Mouse (Mus musculus) adrenal gland, adult 8-10 months (tissue): Measurements from ENCODE around the gene Sema6b. TPM values are rescaled to one million over a fixed set of nuclear protein-coding genes. Genes with fewer than 3 reads are reported as not detected.
A peak's percentile ranks its signal among the peaks of the same experiment; 100 is the strongest.
"Not testable (repeated sequence)": the region's sequence is repeated elsewhere in the genome, so short reads cannot be mapped to it uniquely, and the experiment has no call there.

Source experiments
- DNase-seq: peaks from one replicate; pipeline ENCODE4 v3.0.0; 2022
- total RNA-seq, 4 experiments: library from RNA; stranded (reverse); gene quantifications; 2 replicates each; pipeline ENCODE4 v1.2.4; 2022

Sema6b gene
- total RNA-seq, 4 experiments from 2014 or later, result 6.6 to 12.7 (median 10.9) TPM

DNA sequence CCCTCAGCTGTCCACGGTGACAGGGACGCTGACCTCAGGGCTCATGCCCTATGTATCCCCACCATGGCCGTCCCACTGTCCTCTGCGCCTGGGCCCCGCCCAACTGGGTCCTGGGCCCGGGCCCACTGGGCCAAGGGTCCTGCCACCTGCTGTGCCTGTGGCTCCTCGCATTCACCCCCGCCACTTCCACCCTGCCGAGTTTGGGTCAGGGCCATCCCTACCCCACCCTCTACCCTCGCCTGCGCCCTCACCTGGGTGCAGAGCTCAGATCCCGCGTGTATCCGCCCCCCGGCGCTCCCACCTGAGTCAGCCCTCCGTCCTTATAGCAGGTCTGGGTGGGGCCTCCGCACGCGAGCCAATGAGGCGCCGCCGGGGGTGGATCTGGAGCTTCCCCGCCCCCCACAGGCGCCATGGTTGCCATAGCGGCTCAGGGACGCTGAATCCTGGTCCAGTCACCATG lies 22.9 kb downstream of the Sema6b start, which contains the start of gene Plin5:
Gene Plin5, minus strand, starts transcription at position 346 of the 460 bp plus-strand sequence.
- DNase-seq, result peak; percentile 74

GRCm38 (mm10) chr17:56116193-56116592 lies 23.9 kb downstream of the Sema6b start:
- no peak for DNase-seq

DNA sequence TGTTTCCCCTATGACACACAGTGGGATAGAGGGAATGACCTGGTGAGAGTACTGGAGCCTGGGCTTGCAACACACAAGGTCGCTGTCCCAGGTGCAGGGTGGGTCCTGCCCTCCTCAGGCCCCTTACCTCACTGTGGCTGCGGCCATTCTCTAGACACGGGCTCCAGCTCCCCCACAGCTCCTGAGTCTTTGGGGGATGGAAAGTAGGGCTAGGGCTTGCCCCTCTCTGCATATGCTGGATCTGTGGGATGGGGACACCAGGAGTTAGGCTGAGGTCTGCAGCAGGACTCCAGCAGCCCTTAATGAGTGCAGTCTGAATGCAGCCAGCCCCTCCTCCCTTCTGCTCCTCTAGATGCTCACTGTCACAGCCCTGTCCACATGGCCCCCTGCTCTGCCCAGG lies 27.4 kb downstream of the Sema6b start:
- no peak for DNase-seq

- no peak for DNase-seq
Measured at GRCm38 (mm10) chr17:56111864-56112263, 28.3 kb downstream of the Sema6b start.

GRCm38 (mm10) chr17:56111021-56111420 lies 29.1 kb downstream of the Sema6b start:
- DNase-seq, result no peak

- no peak for DNase-seq
Measured at GRCm38 (mm10) chr17:56110571-56110970, 29.6 kb downstream of the Sema6b start.

DNA sequence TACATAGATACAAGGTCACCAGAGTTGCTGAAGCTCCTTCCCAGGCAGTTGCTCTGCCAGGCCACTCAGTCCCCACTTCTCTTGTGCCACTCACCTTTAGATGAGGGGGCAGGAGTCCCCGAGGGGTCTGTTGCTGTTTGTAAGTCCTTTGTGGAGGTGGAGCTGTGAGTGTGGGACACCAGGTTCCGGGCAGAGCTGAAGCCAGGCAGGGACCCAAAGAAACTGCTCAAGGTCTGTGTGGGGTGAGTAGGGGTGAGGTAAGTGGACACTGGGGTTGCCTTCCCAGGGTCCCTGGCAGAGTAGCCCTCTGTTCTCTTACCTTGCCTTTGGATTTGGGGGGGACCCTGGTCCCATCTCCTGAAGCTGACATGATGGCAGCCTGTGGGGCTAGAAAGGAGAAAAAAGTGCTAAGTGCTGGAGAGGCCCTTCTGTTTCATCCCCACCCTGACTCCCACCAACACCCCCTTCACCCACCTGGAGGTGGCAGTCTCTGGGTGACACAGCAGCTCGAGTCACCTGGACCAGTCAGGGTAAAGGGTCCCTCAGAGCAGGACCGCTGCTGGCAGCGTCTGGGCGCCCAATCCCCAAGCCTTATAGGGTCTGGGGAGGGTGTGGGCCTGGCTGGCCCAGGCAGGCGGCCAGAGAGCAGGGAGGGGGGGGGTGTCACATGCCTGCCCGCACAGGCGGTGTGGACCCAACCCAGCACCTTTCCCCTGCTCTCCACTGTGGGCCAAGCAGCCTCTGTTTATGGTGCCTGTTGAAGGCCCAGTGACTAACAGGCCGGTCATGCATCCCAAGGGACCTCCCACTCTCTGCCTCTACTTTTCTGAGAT lies 30.7 kb downstream of the Sema6b start, which contains the start of gene Plin4:
Gene Plin4, minus strand, starts transcription at position 585 of the 833 bp plus-strand sequence.
- no peak for DNase-seq

- peak; percentile 67 for DNase-seq
Measured at GRCm38 (mm10) chr17:56108334-56109044, 31.7 kb downstream of the Sema6b start.

DNA sequence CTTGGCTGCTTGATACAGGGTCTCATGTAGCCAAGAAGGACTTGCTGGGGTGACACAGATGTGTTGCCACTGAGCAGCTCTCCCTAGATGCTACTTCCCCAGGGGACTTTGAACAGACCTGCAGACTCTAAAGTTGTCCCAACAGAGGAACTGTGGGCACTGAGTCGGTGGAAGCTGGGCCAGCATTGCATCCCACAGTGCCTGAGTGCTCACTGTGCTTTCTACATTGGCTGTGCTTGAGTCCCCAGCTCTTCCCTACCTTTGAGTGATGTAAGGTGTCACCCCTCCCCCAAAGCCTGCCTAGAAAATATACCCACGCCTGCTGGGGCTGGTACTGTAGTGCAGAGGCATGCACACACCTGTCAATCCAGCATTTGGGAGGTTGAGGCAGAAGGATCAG lies 32.4 kb downstream of the Sema6b start:
- DNase-seq, result no peak

GRCm38 (mm10) chr17:56106981-56107380 lies 33.2 kb downstream of the Sema6b start:
- no peak for DNase-seq

DNA sequence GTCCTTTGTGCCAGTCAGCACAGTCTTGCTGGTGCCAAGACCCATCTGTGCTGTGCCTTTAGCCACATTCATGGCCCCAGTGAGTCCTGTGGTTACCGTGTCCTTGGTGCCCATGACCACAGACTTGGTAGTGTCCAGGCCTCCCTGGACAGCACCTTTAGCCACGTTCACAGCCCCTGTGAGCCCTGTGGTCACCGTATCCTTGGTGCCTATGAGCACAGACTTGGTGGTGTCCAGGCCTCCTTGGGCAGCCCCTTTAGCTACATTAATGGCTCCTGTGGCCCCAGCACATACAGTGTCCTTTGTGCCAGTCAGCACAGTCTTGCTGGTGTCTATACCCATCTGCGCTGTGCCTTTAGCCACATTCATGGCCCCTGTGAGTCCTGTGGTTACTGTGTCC lies 33.7 kb downstream of the Sema6b start:
- DNase-seq, result not testable (repeated sequence)

DNA sequence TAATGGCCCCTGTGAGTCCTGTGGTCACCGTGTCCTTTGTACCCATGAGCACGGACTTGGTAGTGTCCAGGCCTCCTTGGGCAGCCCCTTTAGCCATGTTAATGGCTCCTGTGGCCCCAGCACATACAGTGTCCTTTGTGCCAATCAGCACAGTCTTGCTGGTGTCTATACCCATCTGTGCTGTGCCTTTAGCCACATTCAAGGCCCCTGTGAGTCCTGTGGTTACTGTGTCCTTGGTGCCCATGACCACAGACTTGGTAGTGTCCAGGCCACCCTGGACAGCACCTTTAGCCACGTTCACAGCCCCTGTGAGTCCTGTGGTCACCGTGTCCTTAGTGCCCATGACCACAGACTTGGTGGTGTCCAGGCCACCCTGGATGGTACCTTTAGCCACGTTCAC lies 35.3 kb downstream of the Sema6b start:
- not testable (repeated sequence) for DNase-seq

GRCm38 (mm10) chr17:56103465-56104285 lies 36.5 kb downstream of the Sema6b start:
- no peak for DNase-seq

DNA sequence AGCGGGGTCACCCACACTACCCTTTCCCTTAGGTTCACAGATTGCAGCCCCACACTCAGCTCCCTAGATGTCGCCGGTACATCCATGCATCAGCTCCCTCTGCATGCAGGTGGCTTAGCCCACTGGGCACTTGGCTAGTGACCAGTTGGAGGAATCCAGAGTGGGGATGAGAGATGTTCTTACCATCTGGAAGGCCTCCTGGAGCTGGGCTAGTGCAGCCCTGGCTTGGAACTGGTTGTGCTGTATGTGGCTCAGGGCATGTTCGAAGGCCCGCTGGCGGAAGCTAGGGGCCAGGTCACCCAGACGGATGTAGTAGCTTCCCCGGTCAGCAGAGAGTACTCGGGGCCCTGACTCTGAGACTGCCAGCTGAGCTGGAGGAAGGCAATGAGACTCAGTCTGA lies 37.2 kb downstream of the Sema6b start:
- DNase-seq, result no peak

DNA sequence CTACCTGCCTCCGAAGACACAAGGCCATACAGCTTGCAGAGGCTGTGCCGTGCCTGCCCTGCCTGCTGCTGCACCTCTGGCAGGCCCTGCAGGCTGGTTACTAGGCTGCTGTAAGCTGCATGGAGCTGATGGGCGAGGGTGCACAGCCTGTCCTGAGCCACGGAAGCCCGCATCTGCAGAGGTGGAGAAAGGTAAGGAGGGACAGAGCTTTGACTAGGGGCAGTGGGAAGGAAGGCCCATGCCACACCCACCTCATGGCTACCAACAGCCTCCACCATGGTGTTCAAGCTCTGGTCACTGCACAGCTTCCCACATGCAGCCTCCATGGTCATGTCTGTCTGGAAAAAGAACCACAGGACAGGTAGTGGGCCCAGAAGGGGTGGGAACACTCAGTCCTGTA lies 38.0 kb downstream of the Sema6b start:
- DNase-seq, result no peak

GRCm38 (mm10) chr17:56100811-56101210 lies 39.3 kb downstream of the Sema6b start:
- no peak for DNase-seq

DNA sequence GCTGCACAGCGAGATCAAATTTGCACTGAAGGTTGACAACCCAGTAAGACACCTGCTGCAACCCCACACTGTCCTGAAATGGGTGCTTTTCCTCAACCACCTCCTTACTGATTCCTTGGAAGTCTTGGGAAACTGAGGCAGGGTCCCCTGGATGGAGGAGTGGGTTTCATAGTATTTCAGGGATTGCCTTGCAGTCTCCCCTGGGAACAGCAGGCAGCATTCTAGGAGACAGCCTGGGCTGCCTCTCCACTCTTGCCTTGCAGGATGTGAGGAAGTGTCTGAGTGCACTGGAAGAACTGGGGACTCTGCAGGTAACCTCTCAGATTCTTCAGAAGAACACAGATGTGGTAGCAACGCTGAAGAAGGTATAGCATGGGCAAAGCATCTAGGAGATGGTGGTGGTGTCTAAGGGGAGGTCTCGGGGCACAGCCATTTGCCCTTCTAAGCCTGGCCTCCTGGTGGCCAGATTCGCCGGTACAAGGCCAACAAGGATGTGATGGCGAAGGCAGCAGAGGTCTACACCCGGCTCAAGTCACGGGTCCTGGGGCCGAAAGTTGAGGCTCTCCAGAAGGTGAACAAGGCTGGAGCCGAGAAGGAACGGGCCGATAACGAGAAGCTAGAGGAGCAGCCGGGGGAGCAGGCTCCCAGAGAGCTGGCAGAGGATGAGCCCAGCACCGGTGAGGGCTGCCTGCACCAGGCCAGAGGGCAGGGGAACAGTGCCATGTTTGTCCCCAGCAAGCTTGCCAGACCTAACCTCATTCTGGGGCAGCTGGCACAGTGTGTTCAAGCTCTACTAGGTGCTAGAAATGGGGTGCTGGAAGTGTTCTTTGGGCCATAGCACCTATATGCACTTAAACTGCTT lies 41.2 kb downstream of the Sema6b start:
- DNase-seq, result no peak

DNA sequence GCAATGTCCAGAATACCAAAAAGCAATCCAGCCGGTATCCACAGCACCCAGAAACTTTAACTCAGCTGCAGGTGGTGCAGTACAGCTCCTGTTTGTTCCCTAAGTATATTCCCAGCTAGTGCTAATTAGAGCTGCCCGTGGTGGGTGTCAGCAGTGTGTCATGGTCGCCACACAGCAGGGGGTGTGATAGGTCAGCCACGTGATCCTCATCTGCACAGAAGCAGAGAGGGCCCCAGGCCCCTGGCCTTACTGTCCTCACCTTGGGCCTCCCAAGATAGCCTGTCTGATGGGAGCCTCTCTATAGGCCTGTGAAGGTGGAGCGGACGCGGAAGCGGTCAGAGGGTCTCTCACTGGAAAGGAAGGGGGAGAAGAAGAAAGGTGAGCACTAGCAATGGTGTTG lies 42.0 kb downstream of the Sema6b start:
- DNase-seq, result no peak

DNA sequence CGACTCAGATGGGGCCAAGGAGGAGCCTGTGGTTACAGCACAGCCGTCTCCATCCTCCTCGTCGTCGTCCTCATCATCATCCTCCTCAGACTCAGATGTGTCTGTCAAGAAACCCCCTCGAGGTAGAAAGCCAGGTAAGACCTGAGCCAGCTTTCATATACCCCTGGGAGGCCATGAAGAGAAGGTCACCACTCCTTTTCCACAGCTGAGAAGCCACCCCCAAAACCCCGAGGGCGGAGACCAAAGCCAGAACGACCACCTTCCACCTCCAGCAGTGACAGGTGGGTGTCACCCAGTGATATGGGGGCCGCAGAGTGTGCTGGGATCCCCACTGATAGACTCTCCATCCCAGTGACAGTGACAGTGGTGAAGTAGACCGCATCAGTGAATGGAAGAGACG lies 43.3 kb downstream of the Sema6b start:
- DNase-seq, result no peak

DNA sequence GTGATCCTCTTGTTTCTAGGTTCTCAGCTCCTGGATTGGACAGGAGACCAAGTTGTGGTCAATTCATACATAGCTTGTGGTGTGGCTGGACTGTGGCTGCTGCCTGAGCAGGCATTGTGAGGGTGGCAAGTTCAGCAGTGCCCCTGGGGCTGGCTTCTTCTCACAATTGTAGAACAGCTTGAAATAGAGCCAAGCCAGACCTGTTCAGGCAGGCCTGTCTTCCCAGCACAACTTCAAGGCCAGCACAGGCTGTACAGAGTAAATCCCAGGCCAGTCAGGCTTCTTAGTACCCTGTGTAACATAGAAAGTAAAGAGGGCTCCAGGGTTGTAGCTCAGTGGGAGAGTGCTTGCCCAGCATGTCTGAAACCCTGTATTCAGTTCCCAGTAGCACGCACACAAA lies 47.3 kb downstream of the Sema6b start:
- DNase-seq, result no peak

DNA sequence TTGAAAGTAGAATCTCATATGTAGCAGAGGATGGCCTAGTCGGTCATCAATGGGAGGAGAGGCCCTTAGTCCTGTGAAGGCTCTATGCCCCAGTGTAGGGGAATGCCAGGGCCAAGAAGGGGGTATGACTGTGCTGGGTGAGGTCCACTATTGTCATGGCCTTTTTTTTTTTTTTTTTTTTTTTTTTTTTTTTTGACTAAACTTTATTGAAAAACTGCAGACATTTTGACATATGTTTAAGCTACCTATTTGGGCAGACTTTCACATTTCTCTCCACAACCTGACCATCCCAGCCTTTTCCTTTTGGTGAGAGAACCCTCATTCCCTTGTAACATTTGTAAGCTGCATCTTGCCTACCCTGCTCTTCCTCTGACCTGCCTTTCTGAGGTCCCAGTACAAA lies 47.8 kb downstream of the Sema6b start:
- DNase-seq, result no peak
